Mouse (Mus musculus): ENCODE measurements at regions not wholly inside any gene's neighbourhood (a gene's known extent, or its start where the extent isn't known, plus 50 kb on each side); places are given as distances from the start of the nearest gene placed in this dataset.

DNA sequence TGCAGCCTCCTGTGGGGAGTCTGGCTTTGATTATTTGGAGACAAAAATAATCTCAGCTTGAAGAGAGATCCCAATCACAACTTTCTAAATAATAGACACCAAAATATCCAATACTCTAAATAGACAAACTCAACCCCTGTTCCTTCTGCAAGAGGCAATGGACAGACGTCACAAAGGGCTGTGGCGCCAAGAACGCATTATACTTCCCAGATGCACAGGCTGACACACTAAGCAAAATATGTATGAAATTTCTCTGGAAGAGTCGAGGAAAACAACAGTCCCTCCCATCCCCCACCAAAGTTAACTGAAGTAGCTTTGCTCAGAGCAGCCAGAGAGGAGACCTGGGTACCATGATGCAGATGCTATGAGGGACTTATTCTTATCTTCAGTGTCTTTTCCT is 229.9 kb downstream of the Map2k4 start:
- DNase-seq (ENCODE audit: low read depth) = no peak
- TF ChIP-seq POLR2A (IDR thresholded peaks at IDR 0.05; ENCODE audit: borderline replicate concordance, extremely low read depth, insufficient read depth, insufficient read length, poor library complexity, severe bottlenecking) (no peak), CTCF (IDR thresholded peaks at IDR 0.05; ENCODE audit: borderline replicate concordance, extremely low read depth, insufficient read depth, insufficient read length) (no peak)

DNA sequence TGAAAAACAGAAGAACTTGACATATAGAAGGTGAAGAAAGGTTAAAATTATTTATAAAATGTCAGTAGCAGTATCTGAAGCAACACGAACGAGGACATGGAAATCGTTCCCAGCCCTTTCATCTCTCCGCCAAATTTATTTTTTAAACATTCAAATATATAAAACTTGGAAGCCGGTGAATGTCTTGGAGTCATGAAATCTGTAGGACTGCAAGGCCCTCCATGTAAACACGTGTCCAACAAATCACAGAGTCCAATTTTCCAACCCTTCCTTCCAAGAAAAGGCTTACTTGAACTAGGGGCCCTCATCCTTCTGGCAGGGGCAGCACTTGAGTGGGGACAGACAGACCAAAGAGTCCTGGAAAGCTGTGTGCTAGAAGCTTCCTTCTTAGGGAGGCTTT is 237.0 kb downstream of the Map2k4 start:
- no peak for DNase-seq (ENCODE audit: low read depth)
- TF ChIP-seq CTCF (IDR thresholded peaks at IDR 0.05; ENCODE audit: borderline replicate concordance, extremely low read depth, insufficient read depth, insufficient read length) = no peak
- TF ChIP-seq POLR2A (IDR thresholded peaks at IDR 0.05; ENCODE audit: borderline replicate concordance, extremely low read depth, insufficient read depth, insufficient read length, poor library complexity, severe bottlenecking) = no peak

DNA sequence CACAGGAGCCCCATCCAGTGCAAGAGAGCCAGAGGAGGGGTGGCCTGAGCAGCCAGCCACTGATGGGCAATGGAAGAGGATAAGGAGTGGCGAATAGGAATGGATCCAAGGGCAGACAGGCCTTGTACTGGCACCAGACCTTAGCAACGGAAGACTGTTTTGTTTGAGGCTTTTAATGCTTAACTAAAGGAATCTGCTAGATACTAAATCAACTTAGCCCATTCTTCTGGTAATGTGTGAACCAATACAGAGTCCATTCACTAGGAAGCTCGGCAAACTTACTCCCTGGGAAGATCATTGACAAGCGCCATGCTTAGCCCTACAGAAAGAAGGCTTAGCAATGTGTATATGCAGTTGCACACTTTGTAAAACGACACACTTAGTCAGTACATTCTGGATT is 243.8 kb downstream of the Map2k4 start:
- DNase-seq (ENCODE audit: low read depth) = no peak
- no peak for TF ChIP-seq CTCF (IDR thresholded peaks at IDR 0.05; ENCODE audit: borderline replicate concordance, extremely low read depth, insufficient read depth, insufficient read length)
- TF ChIP-seq POLR2A (IDR thresholded peaks at IDR 0.05; ENCODE audit: borderline replicate concordance, extremely low read depth, insufficient read depth, insufficient read length, poor library complexity, severe bottlenecking) = no peak

DNA sequence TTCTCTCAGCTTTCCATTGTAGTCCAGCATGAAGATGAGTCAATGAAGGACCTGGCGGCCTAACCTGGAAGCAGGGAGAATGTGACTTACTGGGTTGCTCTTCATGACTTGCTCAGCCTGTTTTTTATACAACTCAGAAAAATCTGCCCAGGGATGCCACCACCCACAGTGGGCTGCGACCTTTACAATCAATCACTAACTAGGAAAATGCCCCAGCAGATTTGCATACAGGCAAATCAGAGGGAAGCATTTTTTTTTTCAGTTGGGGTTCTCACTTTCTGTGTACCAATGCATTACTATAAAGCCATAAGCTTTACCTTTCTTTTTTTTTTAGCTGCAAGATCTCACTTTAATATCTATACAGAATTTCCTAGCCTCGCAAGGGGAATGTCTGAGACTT is 244.5 kb downstream of the Map2k4 start:
- no peak for DNase-seq (ENCODE audit: low read depth)
- TF ChIP-seq POLR2A (IDR thresholded peaks at IDR 0.05; ENCODE audit: borderline replicate concordance, extremely low read depth, insufficient read depth, insufficient read length, poor library complexity, severe bottlenecking) = no peak
- TF ChIP-seq CTCF (IDR thresholded peaks at IDR 0.05; ENCODE audit: borderline replicate concordance, extremely low read depth, insufficient read depth, insufficient read length) = no peak

DNA sequence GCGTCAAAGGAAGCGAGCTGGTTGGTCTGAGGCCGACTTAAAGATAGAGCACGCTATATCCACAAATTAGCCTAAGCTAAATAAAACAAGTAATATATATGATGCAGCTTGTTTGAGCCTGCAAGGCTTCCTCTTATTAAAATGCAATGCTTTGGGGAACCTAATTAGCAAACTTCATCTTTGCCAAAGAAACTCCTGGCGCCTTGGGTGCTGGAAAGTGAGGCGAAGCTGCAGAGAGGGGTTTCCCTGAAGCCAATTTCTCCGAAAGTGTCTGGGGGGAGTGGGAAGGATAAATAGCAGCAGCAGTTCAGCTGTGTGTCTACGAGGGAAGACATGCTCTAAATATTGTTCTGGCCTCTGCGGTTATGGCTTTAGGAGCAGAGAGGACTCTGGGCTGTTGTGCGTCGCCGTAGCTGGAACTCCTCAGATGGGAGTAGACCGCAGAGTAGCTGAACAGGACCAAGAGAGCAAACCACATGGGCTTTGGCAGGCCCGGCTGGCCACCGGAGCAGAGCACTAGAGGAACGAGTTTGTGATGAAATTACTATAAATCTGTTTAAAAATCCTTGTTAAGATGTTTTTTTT is 251.0 kb downstream of the Map2k4 start:
- peak; percentile 64 for DNase-seq (ENCODE audit: low read depth)

DNA sequence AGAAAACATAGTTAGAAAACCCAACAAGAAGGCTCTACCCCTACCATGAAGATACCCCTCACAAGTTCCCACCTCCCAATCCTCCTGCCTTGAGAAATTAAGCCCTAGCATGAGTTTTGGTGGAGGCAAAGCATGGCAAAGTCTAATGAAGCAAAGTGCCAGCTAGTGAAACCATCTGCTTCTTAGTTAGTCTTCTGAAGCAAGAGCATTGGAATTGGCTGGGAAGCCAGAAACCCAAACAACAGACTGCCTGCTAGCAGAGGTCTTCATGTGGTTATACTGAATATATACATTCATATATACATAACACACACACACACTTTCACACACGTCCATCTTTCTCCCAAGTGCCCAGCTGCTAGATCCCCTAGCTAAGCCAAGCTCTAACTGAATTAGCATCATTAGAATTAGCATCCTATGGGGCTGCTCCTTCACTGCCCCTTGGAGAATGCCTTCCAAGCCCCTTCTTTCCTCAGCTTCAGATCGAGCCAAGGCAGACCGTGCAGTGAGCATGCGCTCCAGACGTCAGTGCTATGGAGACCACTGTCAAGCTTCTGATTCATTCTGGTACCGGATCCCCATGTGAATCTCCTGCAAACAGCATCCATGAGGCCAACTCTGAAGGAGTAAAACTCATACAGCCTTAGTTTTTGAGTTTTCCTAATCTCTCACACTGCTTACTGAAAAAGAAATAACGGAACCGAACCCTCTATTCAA is 252.2 kb downstream of the Map2k4 start:
- peak; percentile 49 for DNase-seq (ENCODE audit: low read depth)
- no peak for TF ChIP-seq CTCF (IDR thresholded peaks at IDR 0.05; ENCODE audit: borderline replicate concordance, extremely low read depth, insufficient read depth, insufficient read length)
- TF ChIP-seq POLR2A (IDR thresholded peaks at IDR 0.05; ENCODE audit: borderline replicate concordance, extremely low read depth, insufficient read depth, insufficient read length, poor library complexity, severe bottlenecking) = no peak

More for the DNA sequence above, 251.0 kb downstream of the Map2k4 start:
- TF ChIP-seq CTCF (IDR thresholded peaks at IDR 0.05; ENCODE audit: borderline replicate concordance, extremely low read depth, insufficient read depth, insufficient read length) = no peak
- no peak for TF ChIP-seq POLR2A (IDR thresholded peaks at IDR 0.05; ENCODE audit: borderline replicate concordance, extremely low read depth, insufficient read depth, insufficient read length, poor library complexity, severe bottlenecking)

DNA sequence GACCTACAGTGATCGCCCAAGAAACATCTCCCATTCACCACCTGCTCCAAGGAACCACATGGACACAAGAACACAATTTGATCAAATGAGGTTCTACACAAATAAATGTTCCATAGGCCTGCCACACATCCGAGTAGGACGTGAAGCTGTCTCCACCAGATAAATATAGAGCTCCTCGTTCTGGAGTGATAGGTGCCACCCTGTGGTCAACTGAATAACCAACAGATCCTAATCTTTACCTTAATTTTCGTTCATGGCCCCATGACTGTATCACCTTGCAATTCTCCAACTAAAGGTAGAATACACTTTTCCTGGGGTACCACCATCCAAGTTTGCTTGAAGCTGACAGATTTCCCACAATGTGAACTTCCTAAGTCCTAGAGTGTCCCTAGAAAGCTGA is 257.4 kb downstream of the Map2k4 start:
- DNase-seq (ENCODE audit: low read depth) = no peak
- TF ChIP-seq CTCF (IDR thresholded peaks at IDR 0.05; ENCODE audit: borderline replicate concordance, extremely low read depth, insufficient read depth, insufficient read length) = no peak
- TF ChIP-seq POLR2A (IDR thresholded peaks at IDR 0.05; ENCODE audit: borderline replicate concordance, extremely low read depth, insufficient read depth, insufficient read length, poor library complexity, severe bottlenecking) = no peak

DNA sequence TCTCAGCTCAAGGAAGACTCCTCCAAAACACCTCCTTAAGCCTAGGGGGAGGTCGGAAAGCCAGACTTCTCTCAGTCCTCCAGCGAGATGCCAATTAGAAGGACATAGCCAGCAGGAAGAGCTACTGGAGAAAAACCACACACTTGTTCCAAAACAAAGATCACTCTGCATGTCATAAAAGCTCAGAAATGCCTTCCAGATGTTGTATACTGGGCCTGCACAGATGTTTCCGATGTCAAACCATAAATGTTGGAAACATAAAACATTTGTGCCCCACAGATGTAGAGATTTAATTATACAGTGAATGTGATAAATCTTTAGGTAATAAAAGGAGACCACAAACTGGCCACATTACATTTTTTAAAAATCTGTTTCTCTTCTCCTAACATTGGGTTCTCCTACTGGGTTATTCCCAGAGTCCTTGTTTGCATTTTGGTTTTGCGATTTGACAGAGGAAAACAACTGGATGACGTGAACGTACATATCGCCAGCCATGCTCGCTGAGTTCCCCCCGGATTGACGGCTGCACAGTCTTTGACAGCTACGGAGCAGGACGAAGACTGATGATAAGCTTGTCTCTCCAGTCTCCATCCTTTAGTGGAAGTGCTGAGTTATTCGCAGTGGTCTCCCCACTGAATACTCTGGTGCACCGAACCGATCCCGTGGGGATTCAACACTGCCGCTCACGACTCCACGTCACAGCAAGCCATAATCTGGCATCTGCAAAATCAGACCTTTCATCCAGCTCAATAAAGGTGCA is 235.5 kb upstream of the Myocd start:
- TF ChIP-seq POLR2A (IDR thresholded peaks at IDR 0.05; ENCODE audit: borderline replicate concordance, extremely low read depth, insufficient read depth, insufficient read length, poor library complexity, severe bottlenecking) = no peak
- TF ChIP-seq CTCF (IDR thresholded peaks at IDR 0.05; ENCODE audit: borderline replicate concordance, extremely low read depth, insufficient read depth, insufficient read length) = no peak

DNA sequence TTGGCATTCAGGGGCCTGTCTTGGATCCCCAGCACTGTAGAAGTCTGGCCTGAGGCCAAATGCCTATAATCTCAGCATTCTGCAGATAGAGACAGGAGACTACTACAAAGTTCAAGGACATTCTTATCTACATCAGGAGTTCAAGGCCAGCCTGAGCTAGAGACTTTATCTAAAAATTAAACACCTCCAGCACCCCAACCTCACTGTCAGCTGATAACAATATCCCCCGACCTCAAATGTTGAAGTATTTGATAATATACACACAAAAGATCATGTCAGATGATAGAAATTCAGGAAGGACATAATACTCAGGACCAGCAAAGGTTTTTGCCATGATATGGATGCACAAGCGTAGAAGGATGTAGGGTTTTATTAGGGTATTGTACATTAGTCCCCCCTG is 228.2 kb upstream of the Myocd start:
- DNase-seq (ENCODE audit: low read depth) = no peak
- TF ChIP-seq POLR2A (IDR thresholded peaks at IDR 0.05; ENCODE audit: borderline replicate concordance, extremely low read depth, insufficient read depth, insufficient read length, poor library complexity, severe bottlenecking) (no peak), CTCF (IDR thresholded peaks at IDR 0.05; ENCODE audit: borderline replicate concordance, extremely low read depth, insufficient read depth, insufficient read length) (no peak)

More for the DNA sequence above, 235.5 kb upstream of the Myocd start:
- DNase-seq (ENCODE audit: low read depth) = no peak

DNA sequence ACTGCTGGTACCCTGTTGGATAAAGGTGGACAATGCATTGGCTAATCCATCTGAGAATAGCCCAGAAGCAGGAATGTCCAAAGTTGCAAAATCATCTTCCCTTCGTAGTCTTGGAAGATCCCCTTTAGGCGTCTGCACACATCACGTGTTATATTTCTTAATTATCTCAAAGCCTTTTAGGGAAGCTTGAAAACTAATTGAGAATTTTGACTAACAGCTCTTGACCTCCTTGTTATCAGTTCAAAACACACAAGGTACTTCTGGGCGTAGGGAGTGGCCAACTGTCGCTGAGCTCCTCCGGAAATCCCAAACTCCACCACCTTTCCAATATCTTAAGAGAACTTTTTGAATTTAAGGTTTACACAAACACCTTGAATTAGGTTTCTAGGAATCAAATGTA is 227.6 kb upstream of the Myocd start:
- TF ChIP-seq POLR2A (IDR thresholded peaks at IDR 0.05; ENCODE audit: borderline replicate concordance, extremely low read depth, insufficient read depth, insufficient read length, poor library complexity, severe bottlenecking) (no peak), CTCF (IDR thresholded peaks at IDR 0.05; ENCODE audit: borderline replicate concordance, extremely low read depth, insufficient read depth, insufficient read length) (no peak)
- no peak for DNase-seq (ENCODE audit: low read depth)

DNA sequence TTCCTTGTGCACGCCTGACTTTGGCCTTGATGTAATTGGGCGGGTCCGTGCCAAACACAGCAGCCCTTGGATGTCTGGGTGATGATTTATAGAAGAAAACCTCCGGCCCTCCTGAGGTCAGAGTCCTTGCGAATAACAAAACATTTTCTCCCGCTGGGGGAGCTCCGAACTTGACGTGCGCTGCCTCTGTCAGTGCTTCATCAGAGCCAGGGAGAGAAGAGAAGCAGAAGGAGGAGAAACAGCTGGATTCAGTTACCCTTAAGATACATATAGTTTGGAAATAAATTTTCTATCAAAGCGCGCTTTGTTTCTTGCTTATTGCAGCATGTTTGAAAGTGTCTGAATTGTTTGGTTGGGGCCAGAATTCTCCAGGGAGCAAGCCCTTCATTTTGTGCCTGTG is 225.2 kb upstream of the Myocd start:
- TF ChIP-seq CTCF (IDR thresholded peaks at IDR 0.05; ENCODE audit: borderline replicate concordance, extremely low read depth, insufficient read depth, insufficient read length) (no peak), POLR2A (IDR thresholded peaks at IDR 0.05; ENCODE audit: borderline replicate concordance, extremely low read depth, insufficient read depth, insufficient read length, poor library complexity, severe bottlenecking) (no peak)
- DNase-seq (ENCODE audit: low read depth) = peak; percentile 9

All from brain, embryonic 14.5 days (tissue).